Mouse (Mus musculus) macrophage (primary cell): ENCODE data around the gene 9930022D16Rik. TPM values are rescaled to one million over a fixed set of nuclear protein-coding genes. Genes with fewer than 3 reads are reported as not detected.

Experiments used
- H3K27ac ChIP-seq: fragments of 350-480 bp; formaldehyde crosslinking; 2 replicates; pipeline ENCODE4 v1.9.0; 2021
- H3K36me3 ChIP-seq: fragments of 350-480 bp; formaldehyde crosslinking; 2 replicates; pipeline ENCODE4 v1.9.0; 2021; ENCODE audit errors: inconsistent target
- H3K4me3 ChIP-seq: fragments of 350-480 bp; formaldehyde crosslinking; 2 replicates; pipeline ENCODE4 v1.9.0; 2021; ENCODE audit errors: inconsistent target
- H3K79me2 ChIP-seq: fragments of 350-480 bp; formaldehyde crosslinking; 2 replicates; pipeline ENCODE4 v1.9.0; 2021; ENCODE audit errors: inconsistent target
- WGBS: methylation state at CpG from one replicate; pipeline ENCODE4 v1.1.7; 2026; ENCODE audit warnings: inconsistent platforms; ENCODE audit not compliant: missing documents; 5-methylcytosine and 5-hydroxymethylcytosine counted together
- polyA plus RNA-seq: library from polyadenylated mRNA; stranded (reverse); fragments of 250-400 nt; gene quantifications from 3 replicates; pipeline ENCODE4 v1.2.4, GENCODE M21; 2018; ENCODE audit warnings: inconsistent platforms
- total RNA-seq, 78 experiments: library from RNA; depleted of rRNA; stranded (reverse); fragments of 250-400 nt; gene quantifications; 1 replicate in 9 of 78; 2 replicates in 24 of 78; 3 replicates in 43 of 78; 4 replicates in 2 of 78; pipeline ENCODE4 v1.2.4; 2018; ENCODE audit warnings: inconsistent platforms in 56 of 78

Gene 9930022D16Rik
- total RNA-seq (2018; cell fraction: chromatin; rRNA removed) = 10 to 100 TPM in 16 of 26 experiments, 1 to 10 TPM in 10; 4.7 to 50.1 (median 11.3) TPM
- total RNA-seq (2018; cell fraction: cytosol; rRNA removed) = 1 to 10 TPM in 3 of 26 experiments, under 1 TPM in 23; 0.04 to 2.1 (median 0.42) TPM
- total RNA-seq (2018; cell fraction: nucleus; rRNA removed) = 10 to 100 TPM in 19 of 26 experiments, 1 to 10 TPM in 7; 5.1 to 42.5 (median 15.9) TPM
- 0.28 to 1.1 TPM (median 0.40 TPM) in 3 replicates for polyA plus RNA-seq

GRCm38 (mm10) chr11:109413617-109414016 lies at the start of gene 9930022D16Rik:
9930022D16Rik (plus strand) TSS chr11:109413917.
- Histone ChIP-seq H3K4me3 (no peak within 1 kb of the TSS), H3K79me2 (peaks cover 6% of the 10 kb centered on the region), H3K36me3 (no peaks in the 10 kb centered on the region), H3K27ac (peak within 1 kb of the TSS; percentile 46)
- 70% methylated on average over 5 of the region's 6 CpGs for WGBS

DNA sequence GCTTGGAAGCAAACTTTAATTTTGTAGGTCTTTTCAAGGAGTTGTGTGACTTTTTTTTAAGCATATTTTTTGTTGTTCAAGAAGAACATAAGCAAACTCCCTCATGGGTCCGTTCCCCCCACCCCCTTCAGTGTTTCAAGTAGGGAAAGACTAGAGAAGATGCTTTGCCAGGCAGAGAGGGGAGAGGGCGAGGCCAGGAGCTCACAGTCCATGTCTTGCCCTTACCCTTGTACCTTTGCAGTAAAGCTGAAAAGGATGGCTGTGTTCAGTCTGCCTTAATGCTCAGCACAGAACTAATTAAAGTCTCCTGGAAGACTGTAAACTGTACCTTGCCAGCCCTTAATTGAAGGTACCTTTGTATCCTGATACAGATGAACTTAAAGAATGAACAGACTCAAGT lies 49.4 kb upstream of the 9930022D16Rik start:
- Histone ChIP-seq H3K79me2 (peaks cover 69% of the 10 kb centered on the region), H3K36me3 (peaks cover 18% of the 10 kb centered on the region; the same call in 1 of the 2 replicates), H3K4me3 (peak overlapping the region; percentile 76), H3K27ac (peak overlapping the region; percentile 87)
- 55% methylated on average over 2 of the region's 2 CpGs for WGBS

GRCm38 (mm10) chr11:109364881-109365280 lies 48.8 kb upstream of the 9930022D16Rik start:
- Histone ChIP-seq H3K27ac (peak overlapping the region; percentile 87), H3K36me3 (peaks cover 18% of the 10 kb centered on the region; the same call in 1 of the 2 replicates), H3K4me3 (peak overlapping the region; percentile 76), H3K79me2 (peaks cover 74% of the 10 kb centered on the region)
- WGBS = 9% methylated on average over 10 of the region's 10 CpGs

DNA sequence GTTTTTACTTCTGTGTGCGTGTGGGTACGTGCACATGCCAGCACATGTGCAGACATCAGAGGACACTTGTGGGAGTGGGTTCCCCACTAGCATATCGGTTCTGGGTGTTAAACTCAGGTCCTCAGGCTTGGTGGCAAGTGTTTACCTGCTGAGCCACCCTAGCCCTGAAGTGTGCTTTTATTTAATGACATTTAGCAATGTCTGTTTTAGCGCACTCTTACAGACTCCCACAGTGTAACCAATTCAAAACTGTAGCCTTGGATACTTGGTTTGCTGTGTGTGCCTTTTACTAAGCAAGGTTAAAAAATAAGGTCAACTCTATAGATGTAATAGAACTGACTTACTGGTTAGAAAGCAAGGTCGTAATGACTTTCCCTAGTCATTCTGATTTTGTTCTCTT lies 47.9 kb upstream of the 9930022D16Rik start:
- H3K4me3 ChIP-seq = peak overlapping the region; percentile 76
- peaks cover 75% of the 10 kb centered on the region for H3K79me2 ChIP-seq
- peak overlapping the region; percentile 87; the same call in 1 of the 2 replicates for H3K27ac ChIP-seq
- H3K36me3 ChIP-seq = peaks cover 18% of the 10 kb centered on the region; the same call in 1 of the 2 replicates
- WGBS = 100% methylated on average over 5 of the region's 5 CpGs

DNA sequence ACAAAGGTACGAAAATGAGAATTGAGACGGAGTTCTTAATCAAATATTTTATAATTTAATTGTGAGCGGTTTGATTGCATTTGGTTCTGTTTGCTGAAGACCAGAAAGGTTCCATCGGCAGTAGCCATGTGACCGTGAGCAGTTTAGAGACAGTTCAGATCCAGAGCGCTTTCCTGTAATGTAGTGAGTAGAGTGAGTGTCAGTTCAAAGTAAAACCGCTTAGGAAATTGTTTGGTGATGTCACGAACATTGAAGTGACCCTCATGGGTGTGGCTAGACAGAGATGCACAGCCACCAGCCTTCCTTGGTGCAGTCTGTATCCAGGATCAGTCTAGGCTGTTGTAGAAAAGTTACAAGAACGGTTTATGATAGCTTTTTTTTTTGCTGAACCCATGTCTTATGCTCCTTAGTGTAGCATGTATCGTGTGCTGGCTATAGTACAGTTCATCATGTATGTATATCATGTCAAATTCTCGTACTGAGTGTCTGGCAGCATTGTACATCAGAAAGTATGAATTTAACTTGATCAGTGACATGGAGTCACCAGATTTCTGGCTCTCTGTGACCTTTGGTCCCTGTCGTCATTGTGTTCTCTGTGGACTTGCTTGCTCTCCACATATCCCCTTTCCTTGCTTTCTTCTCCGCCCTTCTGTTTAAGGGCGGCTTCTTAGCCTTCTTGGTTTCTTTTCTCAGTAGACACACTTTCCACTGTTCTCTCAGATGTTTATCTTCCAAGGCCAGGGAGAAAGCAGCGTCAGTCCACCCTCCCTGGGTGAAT lies 46.7 kb upstream of the 9930022D16Rik start:
- H3K79me2 ChIP-seq = peaks cover 87% of the 10 kb centered on the region
- no peak overlapping the region for H3K4me3 ChIP-seq
- WGBS = 85% methylated on average over 15 of the region's 15 CpGs
- peaks cover 24% of the 10 kb centered on the region; the same call in 1 of the 2 replicates for H3K36me3 ChIP-seq
- peak overlapping the region; percentile 73; the same call in 1 of the 2 replicates for H3K27ac ChIP-seq

GRCm38 (mm10) chr11:109369026-109369637 lies 44.6 kb upstream of the 9930022D16Rik start:
- H3K27ac ChIP-seq = peak overlapping the region; percentile 73
- WGBS = 35% methylated on average over 3 of the region's 3 CpGs
- no peak overlapping the region for H3K4me3 ChIP-seq
- peaks cover 100% of the 10 kb centered on the region for H3K79me2 ChIP-seq
- peaks cover 31% of the 10 kb centered on the region; the same call in 1 of the 2 replicates for H3K36me3 ChIP-seq

DNA sequence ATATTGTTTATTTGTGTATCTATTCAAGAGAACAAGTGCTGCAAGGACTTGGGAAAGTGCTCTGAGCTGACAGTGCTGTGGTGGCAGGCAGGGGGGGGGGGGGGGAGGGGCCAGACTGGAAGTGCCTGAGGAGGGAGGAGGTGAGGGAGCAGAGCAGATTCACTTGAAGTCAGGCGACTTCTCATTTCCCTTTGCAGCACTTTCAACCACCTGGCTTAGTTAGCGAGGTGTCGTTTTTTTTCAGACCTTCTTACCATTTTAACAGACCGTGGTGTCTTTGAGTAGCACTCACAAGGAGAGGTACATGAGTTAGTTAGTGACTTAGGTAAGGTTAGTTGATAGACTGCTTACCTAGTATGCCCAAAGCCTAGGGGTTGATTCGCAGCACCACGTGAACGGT lies 38.3 kb upstream of the 9930022D16Rik start:
- Histone ChIP-seq H3K79me2 (peaks cover 100% of the 10 kb centered on the region), H3K4me3 (no peak overlapping the region), H3K36me3 (peaks cover 13% of the 10 kb centered on the region; the same call in 1 of the 2 replicates), H3K27ac (no peak overlapping the region)
- 57% methylated on average over 7 of the region's 7 CpGs for WGBS

DNA sequence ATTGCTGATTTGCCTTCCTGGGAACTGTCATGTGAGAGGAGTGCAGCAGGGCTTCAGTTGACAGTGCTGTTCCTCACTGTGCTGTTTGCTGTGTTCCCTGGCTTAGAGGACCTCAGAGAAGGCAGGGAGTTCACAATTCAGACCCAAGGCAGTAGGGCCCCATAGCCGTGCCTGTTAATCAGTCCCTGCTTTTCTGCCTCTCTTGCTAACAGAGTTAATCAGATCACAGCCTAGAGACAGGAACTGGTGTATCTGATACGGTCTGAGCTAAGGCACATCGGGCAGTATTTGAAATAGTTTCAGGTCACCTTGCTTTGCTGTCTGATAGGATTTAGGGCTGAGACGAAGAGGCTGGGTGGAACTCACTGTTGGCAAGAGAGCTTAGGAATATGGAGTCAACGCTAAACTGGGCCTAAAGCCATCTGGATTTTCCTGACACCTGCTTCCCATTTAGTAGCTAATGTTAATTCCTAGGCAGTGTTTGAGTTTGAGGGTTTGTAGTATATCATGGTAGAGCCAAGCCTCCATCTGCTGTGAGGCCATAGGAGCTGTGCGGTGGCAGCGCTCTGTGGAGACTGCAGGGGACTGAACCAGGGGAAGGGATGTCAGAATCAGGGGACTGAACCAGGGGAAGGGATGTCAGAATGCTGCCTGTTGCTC lies 37.1 kb upstream of the 9930022D16Rik start:
- 74% methylated on average over 7 of the region's 7 CpGs for WGBS

GRCm38 (mm10) chr11:109377477-109377876 lies 36.2 kb upstream of the 9930022D16Rik start:
- Histone ChIP-seq H3K4me3 (no peak overlapping the region), H3K27ac (no peak overlapping the region), H3K79me2 (peaks cover 100% of the 10 kb centered on the region), H3K36me3 (peaks cover 5% of the 10 kb centered on the region; the same call in 1 of the 2 replicates)
- WGBS = 26% methylated on average over 10 of the region's 10 CpGs

More for the DNA sequence above, 37.1 kb upstream of the 9930022D16Rik start:
- peaks cover 100% of the 10 kb centered on the region for H3K79me2 ChIP-seq
- no peak overlapping the region for H3K4me3 ChIP-seq
- no peak overlapping the region for H3K27ac ChIP-seq
- peaks cover 10% of the 10 kb centered on the region; the same call in 1 of the 2 replicates for H3K36me3 ChIP-seq

GRCm38 (mm10) chr11:109378051-109378450 lies 35.7 kb upstream of the 9930022D16Rik start:
- no peak overlapping the region for H3K4me3 ChIP-seq
- peaks cover 5% of the 10 kb centered on the region; the same call in 1 of the 2 replicates for H3K36me3 ChIP-seq
- H3K79me2 ChIP-seq = peaks cover 100% of the 10 kb centered on the region
- H3K27ac ChIP-seq = no peak overlapping the region
- WGBS = 74% methylated on average over 7 of the region's 7 CpGs

GRCm38 (mm10) chr11:109380662-109381061 lies 33.1 kb upstream of the 9930022D16Rik start:
- WGBS = 36% methylated on average over 5 of the region's 5 CpGs
- Histone ChIP-seq H3K27ac (no peak overlapping the region), H3K36me3 (peaks cover 3% of the 10 kb centered on the region; the same call in 1 of the 2 replicates), H3K4me3 (no peak overlapping the region), H3K79me2 (peaks cover 100% of the 10 kb centered on the region)

DNA sequence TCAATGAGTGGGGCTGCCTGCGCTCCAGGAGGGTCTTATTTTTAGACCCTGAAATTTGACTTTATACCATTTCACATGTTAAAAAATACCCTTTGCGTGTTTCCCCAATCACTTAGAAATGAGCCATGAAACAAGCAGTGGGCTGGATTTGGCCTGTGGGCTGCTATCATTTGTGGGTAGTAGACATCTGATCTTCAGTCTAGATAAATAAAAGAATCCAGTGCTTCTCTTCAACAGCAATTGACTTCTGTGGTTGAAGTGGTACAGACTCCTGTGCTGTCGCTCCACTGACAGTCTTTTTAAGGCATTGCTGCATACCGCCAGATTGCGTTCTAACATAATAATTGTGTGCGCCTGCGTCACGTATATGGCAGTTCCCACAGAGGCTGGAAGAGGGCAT lies 28.4 kb upstream of the 9930022D16Rik start:
- peaks cover 9% of the 10 kb centered on the region; the same call in 1 of the 2 replicates for H3K36me3 ChIP-seq
- no peak overlapping the region for H3K27ac ChIP-seq
- H3K79me2 ChIP-seq = peaks cover 100% of the 10 kb centered on the region
- H3K4me3 ChIP-seq = no peak overlapping the region
- 92% methylated on average over 8 of the region's 8 CpGs for WGBS

- no peak overlapping the region for H3K27ac ChIP-seq
- H3K79me2 ChIP-seq = peaks cover 100% of the 10 kb centered on the region
- H3K36me3 ChIP-seq = 0 out of 2 replicates have a peak, but pooled peaks cover 21% of the 10 kb centered on the region
- no peak overlapping the region for H3K4me3 ChIP-seq
- 86% methylated on average over 5 of the region's 5 CpGs for WGBS
These were observed 24.7 kb upstream of the 9930022D16Rik start for GRCm38 (mm10) chr11:109389046-109389445.

GRCm38 (mm10) chr11:109391200-109391599 lies 22.5 kb upstream of the 9930022D16Rik start:
- 93% methylated on average over 7 of the region's 7 CpGs for WGBS
- H3K79me2 ChIP-seq = peaks cover 100% of the 10 kb centered on the region
- no peak overlapping the region for H3K4me3 ChIP-seq
- H3K36me3 ChIP-seq = peaks cover 34% of the 10 kb centered on the region
- H3K27ac ChIP-seq = no peak overlapping the region
